Mouse (Mus musculus): Measurements from ENCODE around the gene Map4.
"Not testable (repeated sequence)": the region's sequence is repeated elsewhere in the genome, so short reads cannot be mapped to it uniquely, and the experiment has no call there.

Map4 gene

GRCm38 (mm10) chr9:109929131-109929530 is 2.1 kb upstream of the Map4 start:
- DNase-seq (ENCODE audit: low spot score): no peak

GRCm38 (mm10) chr9:109930063-109930462 is 1.2 kb upstream of the Map4 start:
- no peak for DNase-seq (ENCODE audit: low spot score)

GRCm38 (mm10) chr9:109930752-109931151 is 508 bp upstream of the Map4 start:
- peak; percentile 6 for DNase-seq (ENCODE audit: low spot score)

- peak; percentile 48 for DNase-seq (ENCODE audit: low spot score)
These were observed 1.1 kb downstream of the Map4 start for GRCm38 (mm10) chr9:109932361-109932755.

GRCm38 (mm10) chr9:109932756-109933375 is 1.6 kb downstream of the Map4 start:
- DNase-seq (ENCODE audit: low spot score): peak; percentile 81

- no peak for DNase-seq (ENCODE audit: low spot score)
These were observed 8.1 kb downstream of the Map4 start for GRCm38 (mm10) chr9:109939401-109939800.

GRCm38 (mm10) chr9:109942796-109943195 is 11.5 kb downstream of the Map4 start:
- no peak for DNase-seq (ENCODE audit: low spot score)

GRCm38 (mm10) chr9:109944712-109945111 is 13.5 kb downstream of the Map4 start:
- no peak for DNase-seq (ENCODE audit: low spot score)

GRCm38 (mm10) chr9:109948546-109948945 is 17.3 kb downstream of the Map4 start:
- DNase-seq (ENCODE audit: low spot score): no peak

GRCm38 (mm10) chr9:109949801-109950200 is 18.5 kb downstream of the Map4 start:
- DNase-seq (ENCODE audit: low spot score): no peak

GRCm38 (mm10) chr9:109953538-109953937 is 22.3 kb downstream of the Map4 start:
- DNase-seq (ENCODE audit: low spot score): peak; percentile 12

GRCm38 (mm10) chr9:109954631-109955030 is 23.4 kb downstream of the Map4 start:
- no peak for DNase-seq (ENCODE audit: low spot score)

GRCm38 (mm10) chr9:109959456-109960150 is 28.3 kb downstream of the Map4 start:
- no peak for DNase-seq (ENCODE audit: low spot score)

- no peak for DNase-seq (ENCODE audit: low spot score)
These were observed 29.3 kb downstream of the Map4 start for GRCm38 (mm10) chr9:109960593-109960992.

GRCm38 (mm10) chr9:109964761-109965160 is 33.5 kb downstream of the Map4 start:
- DNase-seq (ENCODE audit: low spot score): no peak

GRCm38 (mm10) chr9:109968351-109969116 is 37.3 kb downstream of the Map4 start:
- peak; percentile 10 for DNase-seq (ENCODE audit: low spot score)

- no peak for DNase-seq (ENCODE audit: low spot score)
These were observed 37.9 kb downstream of the Map4 start for GRCm38 (mm10) chr9:109969181-109969580.

GRCm38 (mm10) chr9:109969792-109970336 is 38.6 kb downstream of the Map4 start:
- DNase-seq (ENCODE audit: low spot score): no peak

- not testable (repeated sequence) for DNase-seq (ENCODE audit: low spot score)
These were observed 40.5 kb downstream of the Map4 start for GRCm38 (mm10) chr9:109971711-109972110.

GRCm38 (mm10) chr9:109980223-109980622 is 49.0 kb downstream of the Map4 start:
- DNase-seq (ENCODE audit: low spot score): not testable (repeated sequence)

GRCm38 (mm10) chr9:109985416-109985815 is 54.2 kb downstream of the Map4 start:
- DNase-seq (ENCODE audit: low spot score): peak; percentile 75

- no peak for DNase-seq (ENCODE audit: low spot score)
These were observed 57.8 kb downstream of the Map4 start for GRCm38 (mm10) chr9:109989084-109989483.

GRCm38 (mm10) chr9:109997441-109997840 is 66.2 kb downstream of the Map4 start:
- no peak for DNase-seq (ENCODE audit: low spot score)

Measured in MN1 (cell line).